Mouse (Mus musculus) intestine, postnatal 0 days (tissue): ENCODE results near the gene Pdzd2. TPM values are rescaled to one million over a fixed set of nuclear protein-coding genes. Genes with fewer than 3 reads are reported as not detected.

Experiments used
- ATAC-seq: fragments of 200-750 bp; cut with Nextera tagmentation; 2 replicates; pipeline ENCODE4 v1.8.0; 2017; ENCODE audit warnings: mild to moderate bottlenecking, moderate TSS enrichment, moderate library complexity
- H3K27ac ChIP-seq: fragments of 300-500 bp; sonication (generic); 2 replicates; pipeline ENCODE4 v1.5.1; 2014; ENCODE audit warnings: mild to moderate bottlenecking, low read depth, low read length, moderate library complexity
- H3K27me3 ChIP-seq: fragments of 300-500 bp; sonication (generic); replicated peaks from 2 replicates; pipeline ENCODE4 v1.6.1; 2014; ENCODE audit warnings: low read length, mixed read lengths; ENCODE audit not compliant: control insufficient read depth, insufficient read depth
- H3K36me3 ChIP-seq: fragments of 300-500 bp; sonication (generic); 2 replicates; pipeline ENCODE4 v1.6.1; 2014; ENCODE audit warnings: mild to moderate bottlenecking, moderate library complexity; ENCODE audit not compliant: control insufficient read depth, insufficient read depth
- H3K4me1 ChIP-seq: fragments of 300-500 bp; sonication (generic); replicated peaks from 2 replicates; pipeline ENCODE4 v1.6.1; 2014; ENCODE audit warnings: antibody characterized with exemption, low read length, mixed read lengths; ENCODE audit not compliant: control insufficient read depth, insufficient read depth
- H3K4me2 ChIP-seq: fragments of 300-500 bp; sonication (generic); replicated peaks from 2 replicates; pipeline ENCODE4 v1.6.1; 2014; ENCODE audit warnings: low read depth, mild to moderate bottlenecking, moderate library complexity
- H3K4me3 ChIP-seq: fragments of 300-500 bp; sonication (generic); 2 replicates; pipeline ENCODE4 v1.5.1; 2014; ENCODE audit warnings: low read depth, low read length
- H3K9ac ChIP-seq: fragments of 300-500 bp; sonication (generic); 2 replicates; pipeline ENCODE4 v1.6.1; 2014; ENCODE audit warnings: mild to moderate bottlenecking, low read depth, low read length
- H3K9me3 ChIP-seq: fragments of 300-500 bp; sonication (generic); 2 replicates; pipeline ENCODE4 v1.6.1; 2016; ENCODE audit warnings: mixed run types; ENCODE audit not compliant: control insufficient read depth
- CTCF ChIP-seq: sonication (generic); IDR thresholded peaks from 2 replicates; pipeline ENCODE4 v1.5.1; 2016; ENCODE audit warnings: low read depth, mild to moderate bottlenecking, control low read depth, antibody characterized with exemption, moderate library complexity
- WGBS: fragments of 180-500 bp; shearing (Covaris S2); extraction: QIAGEN DNeasy Blood & Tissue Kit; methylation state at CpG from one replicate; pipeline ENCODE4 v1.1.7; 2014; 5-methylcytosine and 5-hydroxymethylcytosine counted together
- polyA plus RNA-seq: library from polyadenylated mRNA; unstranded; fragments of >200 nt; fragmentation: Nextera tagmentation; extraction: Ambion mirVana; gene quantifications from 2 replicates; pipeline ENCODE4 v1.2.1, GENCODE M21; 2015

Gene Pdzd2
- polyA plus RNA-seq, 1 experiment from 2014 or later, result 10.1 TPM

DNA sequence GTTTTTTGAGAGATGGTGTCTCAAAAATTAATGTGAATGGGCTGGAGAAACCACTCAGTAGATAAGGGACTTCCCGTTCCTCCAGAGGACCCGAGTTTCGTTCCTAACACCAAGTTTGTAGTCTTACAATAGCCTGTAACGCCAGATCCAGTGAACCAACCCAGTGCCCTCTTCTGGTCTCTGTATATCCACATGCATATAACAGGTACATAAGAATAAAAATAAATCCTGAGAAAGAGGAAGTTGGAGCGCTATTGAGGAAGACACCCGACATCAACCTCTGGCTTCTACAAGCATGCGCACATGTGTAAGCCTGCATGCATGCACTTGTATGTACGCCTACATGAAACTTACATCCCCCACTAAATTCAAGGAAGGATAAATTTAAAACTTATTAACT, 318.8 kb downstream of the Pdzd2 start:
- no peak overlapping the region for H3K27ac ChIP-seq
- H3K27me3 ChIP-seq, result no peaks in the 10 kb centered on the region
- no peak overlapping the region for H3K9ac ChIP-seq
- no peaks in the 10 kb centered on the region for H3K36me3 ChIP-seq
- ATAC-seq, result no peak
- TF ChIP-seq CTCF, result no peak
- 0 out of 2 replicates have a peak, but pooled peaks cover 4% of the 10 kb centered on the region for H3K4me1 ChIP-seq
- H3K4me2 ChIP-seq, result no peak overlapping the region
- no peaks in the 10 kb centered on the region for H3K9me3 ChIP-seq
- WGBS, result 84% methylated on average over 8 of the region's 8 CpGs
- H3K4me3 ChIP-seq, result no peak overlapping the region

DNA sequence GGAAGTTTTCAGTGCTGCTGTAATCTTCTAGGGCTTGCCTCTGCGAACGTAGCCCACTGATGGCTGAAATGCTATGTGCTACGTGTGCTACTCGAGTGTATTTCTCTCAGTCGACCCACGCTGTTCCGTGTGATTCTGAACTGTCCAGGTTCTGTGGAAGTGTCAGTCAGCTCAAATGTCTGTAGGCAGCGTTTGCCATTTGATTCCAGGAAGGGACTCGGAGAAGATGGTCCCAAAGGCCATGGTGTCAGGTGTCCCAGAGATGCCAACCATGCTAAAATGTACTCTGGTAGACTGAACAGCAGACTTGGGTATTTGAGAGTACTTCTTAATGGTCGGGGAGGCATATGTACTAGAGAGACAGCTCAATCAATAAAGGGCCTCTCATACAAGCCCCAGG, 319.3 kb downstream of the Pdzd2 start:
- 89% methylated on average over 10 of the region's 10 CpGs for WGBS
- Histone ChIP-seq H3K36me3 (0 out of 2 replicates have a peak, but pooled peaks cover under 1% of the 10 kb centered on the region), H3K9me3 (no peaks in the 10 kb centered on the region), H3K27me3 (no peaks in the 10 kb centered on the region), H3K4me2 (no peak overlapping the region), H3K4me1 (0 out of 2 replicates have a peak, but pooled peaks cover 4% of the 10 kb centered on the region), H3K4me3 (no peak overlapping the region), H3K27ac (no peak overlapping the region), H3K9ac (no peak overlapping the region)
- no peak for ATAC-seq
- no peak for TF ChIP-seq CTCF

DNA sequence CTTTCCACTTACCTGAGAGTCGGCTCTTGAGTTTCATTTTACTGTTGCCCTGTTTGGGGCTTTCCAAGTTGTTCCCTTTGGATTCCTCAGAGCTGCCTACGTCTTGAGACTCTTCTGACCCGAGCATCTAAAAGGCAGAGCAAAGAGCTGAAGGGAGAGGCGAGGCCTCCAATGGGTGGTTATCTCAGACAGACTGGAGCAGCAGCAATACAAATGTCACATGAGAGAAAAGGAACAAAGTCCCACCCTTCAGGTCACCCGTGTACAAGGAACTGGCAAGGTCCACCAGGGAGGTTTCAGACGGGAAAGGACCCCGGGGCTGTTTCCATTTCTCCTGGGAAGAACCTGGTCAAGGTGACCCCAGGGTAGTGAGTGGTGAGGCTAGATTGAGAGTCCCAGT, 320.3 kb downstream of the Pdzd2 start:
- 36% methylated on average over 7 of the region's 7 CpGs for WGBS
- Histone ChIP-seq H3K4me2 (peak overlapping the region; percentile 62), H3K27ac (peak overlapping the region; percentile 92), H3K36me3 (0 out of 2 replicates have a peak, but pooled peaks cover 4% of the 10 kb centered on the region), H3K4me3 (peak overlapping the region; percentile 43), H3K4me1 (0 out of 2 replicates have a peak, but pooled peaks cover 4% of the 10 kb centered on the region), H3K9me3 (no peaks in the 10 kb centered on the region), H3K9ac (peak overlapping the region; percentile 46; the same call in 1 of the 2 replicates), H3K27me3 (no peaks in the 10 kb centered on the region)
- peak; percentile 90 for ATAC-seq
- TF ChIP-seq CTCF, result no peak

DNA sequence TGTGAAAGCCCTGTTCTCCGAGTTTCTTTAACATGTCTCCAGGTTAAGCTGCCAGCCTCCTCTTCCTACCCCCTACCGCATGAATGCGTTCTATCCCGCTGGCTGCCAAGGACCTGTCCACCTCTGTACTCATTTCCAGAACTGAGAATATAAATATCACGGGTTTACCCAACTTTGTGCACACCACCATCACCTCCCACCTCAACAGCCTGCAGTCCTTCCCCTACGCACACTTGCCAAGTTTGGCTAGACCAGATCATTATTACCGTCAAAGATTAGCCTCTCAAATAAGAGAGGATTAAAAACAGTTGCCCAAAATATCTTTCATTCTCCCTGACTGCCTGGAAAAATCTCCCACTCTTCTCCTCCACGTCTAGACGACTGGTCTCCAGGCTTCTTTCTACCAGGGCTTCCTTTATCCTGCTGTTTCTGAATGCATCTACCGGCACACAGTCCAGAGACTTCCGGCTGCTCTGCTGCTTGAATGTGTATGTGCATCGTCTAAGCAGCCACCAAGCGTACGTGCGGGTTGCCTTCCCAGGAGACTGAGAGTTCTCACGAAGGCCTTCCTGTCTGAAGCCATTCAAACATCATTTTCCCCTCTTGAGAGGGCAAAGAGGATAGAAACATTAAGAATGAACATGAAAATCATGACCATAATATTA, 324.1 kb downstream of the Pdzd2 start:
- ATAC-seq, result no peak
- Histone ChIP-seq H3K9me3 (no peaks in the 10 kb centered on the region), H3K27ac (0 out of 2 replicates have a peak overlapping the region, but pooled peaks have one; percentile 55), H3K36me3 (peaks cover 4% of the 10 kb centered on the region; the same call in 1 of the 2 replicates), H3K4me3 (no peak overlapping the region), H3K4me2 (no peak overlapping the region), H3K4me1 (0 out of 2 replicates have a peak, but pooled peaks cover 4% of the 10 kb centered on the region), H3K27me3 (no peaks in the 10 kb centered on the region), H3K9ac (no peak overlapping the region; the same call in 1 of the 2 replicates)
- WGBS, result 78% methylated on average over 16 of the region's 16 CpGs
- TF ChIP-seq CTCF, result no peak

DNA sequence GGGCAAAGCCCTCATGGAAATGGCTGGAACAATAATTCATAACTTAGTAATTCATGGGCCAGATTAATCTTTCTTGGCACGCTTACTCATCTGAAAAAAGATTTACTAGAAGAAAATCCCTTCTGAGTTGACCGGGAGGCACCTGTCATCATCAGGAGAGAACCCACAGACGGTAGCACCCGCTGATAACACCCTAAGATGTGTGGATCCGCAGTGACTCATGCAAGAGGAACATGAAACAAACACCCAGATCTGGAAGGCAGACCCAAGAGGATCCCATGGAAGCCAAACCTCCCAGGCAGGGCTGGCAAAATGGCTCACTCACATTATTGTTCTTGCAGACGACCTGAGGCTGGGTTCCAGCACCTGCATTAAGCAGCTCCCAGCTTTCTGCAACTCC, 325.0 kb downstream of the Pdzd2 start:
- TF ChIP-seq CTCF, result no peak
- H3K4me2 ChIP-seq, result no peak overlapping the region
- no peak overlapping the region for H3K4me3 ChIP-seq
- WGBS, result 60% methylated on average over 6 of the region's 6 CpGs
- no peaks in the 10 kb centered on the region for H3K27me3 ChIP-seq
- no peak overlapping the region for H3K27ac ChIP-seq
- no peak for ATAC-seq
- 0 out of 2 replicates have a peak, but pooled peaks cover 4% of the 10 kb centered on the region for H3K4me1 ChIP-seq
- H3K36me3 ChIP-seq, result peaks cover 4% of the 10 kb centered on the region; the same call in 1 of the 2 replicates
- no peaks in the 10 kb centered on the region for H3K9me3 ChIP-seq
- no peak overlapping the region for H3K9ac ChIP-seq

DNA sequence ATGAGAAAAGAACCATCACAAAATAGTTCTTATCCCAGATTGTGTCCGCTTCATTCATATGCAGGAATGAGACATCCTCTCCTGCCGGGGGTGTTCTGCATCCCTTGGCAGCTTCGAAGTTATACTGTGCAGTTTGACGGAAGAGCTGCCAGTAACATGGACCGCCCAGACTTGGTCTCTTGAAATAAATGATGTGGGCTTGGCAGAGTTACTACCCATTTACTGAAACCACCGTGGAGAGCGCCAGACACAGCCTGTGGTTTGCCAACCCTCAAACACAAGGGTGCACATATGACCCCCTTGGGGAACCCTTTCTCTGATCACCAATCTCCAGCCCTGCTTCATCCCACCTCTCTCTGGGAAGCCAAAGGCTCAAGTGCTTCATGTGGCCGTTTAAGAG, 331.5 kb downstream of the Pdzd2 start:
- no peak overlapping the region for H3K9ac ChIP-seq
- no peak overlapping the region for H3K4me2 ChIP-seq
- no peak for TF ChIP-seq CTCF
- ATAC-seq, result no peak
- no peak overlapping the region for H3K4me3 ChIP-seq
- peaks cover 16% of the 10 kb centered on the region for H3K36me3 ChIP-seq
- H3K27me3 ChIP-seq, result no peaks in the 10 kb centered on the region
- H3K27ac ChIP-seq, result no peak overlapping the region
- WGBS, result 82% methylated on average over 8 of the region's 8 CpGs
- no peaks in the 10 kb centered on the region for H3K4me1 ChIP-seq
- H3K9me3 ChIP-seq, result no peaks in the 10 kb centered on the region
